Mouse (Mus musculus) ES-E14 (cell line): ENCODE data around the gene Nfkbid.

Experiments
- CHD2 ChIP-seq: IDR thresholded peaks from 2 replicates; pipeline ENCODE4 v1.6.1; 2014; ENCODE audit warnings: mild to moderate bottlenecking, low read depth, low read length, inconsistent platforms
- HCFC1 ChIP-seq: IDR thresholded peaks from 2 replicates; pipeline ENCODE4 v1.6.1; 2012; ENCODE audit warnings: low read length, inconsistent platforms, borderline replicate concordance; ENCODE audit not compliant: insufficient read depth

GRCm38 (mm10) chr7:30463568-30463967 is 42.0 kb downstream of the Nfkbid start:
- TF ChIP-seq HCFC1 = no peak
- TF ChIP-seq CHD2 = no peak
